Mouse (Mus musculus) layer of hippocampus, adult 2 months (tissue): ENCODE measurements at regions not wholly inside any gene's neighbourhood (a gene's known extent, or its start where the extent isn't known, plus 50 kb on each side); places are given as distances from the start of the nearest gene placed in this dataset.

Experiments
- DNase-seq, 2 experiments: peaks; one replicate each; pipeline ENCODE4 v3.0.0; 2022; ENCODE audit warnings: low spot score in 2 of 2
- H3K27ac ChIP-seq: fragments of 200-600 bp; 2 replicates; pipeline ENCODE4 v1.8.1; 2022
- H3K4me3 ChIP-seq: fragments of 200-600 bp; 2 replicates; pipeline ENCODE4 v1.8.1; 2022; ENCODE audit warnings: mild to moderate bottlenecking
- CTCF ChIP-seq: fragments of 200-600 bp; conservative IDR thresholded peaks from 2 replicates; pipeline ENCODE4 v1.8.1; 2022; ENCODE audit warnings: antibody characterized with exemption, mild to moderate bottlenecking, moderate library complexity

- Histone ChIP-seq H3K27ac (peak overlapping the region; percentile 62; the same call in 1 of the 2 replicates), H3K4me3 (no peak overlapping the region)
- no peak for TF ChIP-seq CTCF
These were observed 114.7 kb upstream of the D7Ertd443e start for GRCm38 (mm10) chr7:134500210-134500609.

GRCm38 (mm10) chr7:134501079-134501478 lies 115.6 kb upstream of the D7Ertd443e start:
- TF ChIP-seq CTCF, result no peak
- H3K27ac ChIP-seq, result peak overlapping the region; percentile 64
- peak in 1 of 2 experiments; percentile 29 for DNase-seq
- H3K4me3 ChIP-seq, result no peak overlapping the region

More at GRCm38 (mm10) chr7:134500210-134500609, 114.7 kb upstream of the D7Ertd443e start:
- no peak for DNase-seq

DNA sequence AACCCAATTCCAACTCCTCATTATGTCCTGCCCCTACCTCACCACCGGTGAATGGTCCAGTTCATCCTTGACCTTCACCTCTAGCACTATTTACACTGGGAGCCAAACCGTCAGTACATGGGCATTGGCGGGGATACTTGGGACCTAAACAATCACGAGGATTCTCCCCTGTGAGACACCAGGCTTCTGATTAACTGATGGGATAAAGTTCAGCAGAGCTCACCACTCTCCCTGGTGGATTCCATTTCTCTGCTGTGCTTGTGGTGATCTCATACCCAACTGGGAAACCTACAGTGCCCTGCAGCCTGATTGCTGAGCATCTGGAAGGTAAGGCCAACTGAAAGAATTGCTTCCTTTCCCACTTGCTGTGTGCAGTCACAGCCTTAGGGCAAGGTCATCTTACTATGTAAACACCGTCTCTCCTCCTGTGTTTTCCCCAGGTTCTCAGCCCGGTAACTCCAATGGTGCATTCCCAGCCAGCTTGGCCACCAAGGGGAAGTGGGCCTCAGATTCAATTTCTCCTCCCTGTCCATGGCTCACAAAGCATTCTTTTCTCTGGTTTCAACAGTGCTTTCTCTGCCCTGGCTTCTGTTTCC lies 125.0 kb upstream of the D7Ertd443e start:
- DNase-seq, result no peak
- no peak overlapping the region for H3K27ac ChIP-seq
- no peak overlapping the region for H3K4me3 ChIP-seq
- TF ChIP-seq CTCF, result no peak

- DNase-seq, result no peak
- peak; percentile 47 for TF ChIP-seq CTCF
- Histone ChIP-seq H3K27ac (no peak overlapping the region), H3K4me3 (no peak overlapping the region)
These were observed 134.0 kb upstream of the D7Ertd443e start for GRCm38 (mm10) chr7:134519372-134519975.

DNA sequence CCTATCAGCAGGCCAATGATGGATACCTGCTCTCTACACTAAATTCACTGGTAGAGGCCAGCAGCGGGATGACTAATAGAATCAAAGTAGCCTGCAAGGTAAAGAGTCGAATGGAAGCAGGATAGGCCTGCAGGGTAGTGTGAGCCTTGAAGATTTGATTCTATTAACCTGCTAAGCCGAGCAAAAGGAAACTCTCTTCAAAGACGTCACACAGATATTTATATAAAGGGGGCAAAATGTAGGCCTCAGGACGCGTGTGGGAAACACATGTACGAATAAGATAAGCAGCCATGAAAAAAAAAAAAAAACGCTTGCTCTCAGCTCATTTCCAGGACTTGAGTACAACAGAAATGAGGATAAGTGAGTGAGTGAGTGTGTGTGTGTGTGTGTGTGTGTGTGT lies 138.4 kb upstream of the D7Ertd443e start:
- Histone ChIP-seq H3K4me3 (no peak overlapping the region), H3K27ac (no peak overlapping the region)
- no peak for TF ChIP-seq CTCF
- no peak for DNase-seq

DNA sequence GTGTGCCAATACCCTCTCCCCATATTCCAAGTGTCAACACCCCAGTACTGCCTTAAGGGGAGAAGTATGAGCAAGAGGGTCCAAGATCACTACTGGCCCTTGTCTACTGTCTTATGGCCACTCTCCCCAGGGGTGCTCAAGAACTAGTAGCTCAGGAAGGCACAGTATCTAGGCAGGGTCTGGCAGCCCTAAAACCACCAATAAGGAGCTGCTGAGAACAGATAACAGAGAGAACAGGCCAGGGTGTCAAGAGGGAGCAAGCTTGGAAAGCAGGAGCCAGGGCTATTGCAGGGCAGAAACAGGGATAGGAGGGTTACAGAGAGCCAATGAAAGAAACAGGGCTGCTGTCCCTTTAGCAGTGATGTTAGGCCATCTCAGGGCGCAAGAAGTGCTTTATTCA lies 139.6 kb upstream of the D7Ertd443e start:
- no peak overlapping the region for H3K4me3 ChIP-seq
- H3K27ac ChIP-seq, result no peak overlapping the region
- TF ChIP-seq CTCF, result no peak
- no peak for DNase-seq

DNA sequence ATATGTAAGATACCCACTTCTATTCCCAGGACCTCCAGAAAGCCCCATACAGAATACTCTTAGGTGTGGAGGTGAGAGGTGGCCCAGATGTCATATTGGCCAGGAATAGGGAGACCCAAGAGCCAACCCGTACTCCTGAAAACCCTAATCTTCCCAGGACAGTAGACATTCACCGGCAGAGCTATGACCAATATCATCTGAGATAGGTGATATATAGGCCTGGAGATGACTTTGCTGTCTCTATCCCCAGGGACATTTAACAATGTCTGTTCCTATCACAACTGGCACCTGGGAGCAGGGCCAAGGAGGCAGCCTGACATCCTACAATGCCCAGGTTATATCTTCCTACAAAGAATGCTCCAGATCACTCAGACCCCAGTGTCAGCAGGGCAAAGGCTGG lies 140.0 kb upstream of the D7Ertd443e start:
- DNase-seq, result no peak
- no peak overlapping the region for H3K4me3 ChIP-seq
- TF ChIP-seq CTCF, result no peak
- no peak overlapping the region for H3K27ac ChIP-seq

- H3K27ac ChIP-seq, result no peak overlapping the region
- H3K4me3 ChIP-seq, result no peak overlapping the region
- no peak for TF ChIP-seq CTCF
- peak in 1 of 2 experiments; percentile 10 for DNase-seq
These were observed 141.9 kb upstream of the D7Ertd443e start for GRCm38 (mm10) chr7:134527351-134527750.

DNA sequence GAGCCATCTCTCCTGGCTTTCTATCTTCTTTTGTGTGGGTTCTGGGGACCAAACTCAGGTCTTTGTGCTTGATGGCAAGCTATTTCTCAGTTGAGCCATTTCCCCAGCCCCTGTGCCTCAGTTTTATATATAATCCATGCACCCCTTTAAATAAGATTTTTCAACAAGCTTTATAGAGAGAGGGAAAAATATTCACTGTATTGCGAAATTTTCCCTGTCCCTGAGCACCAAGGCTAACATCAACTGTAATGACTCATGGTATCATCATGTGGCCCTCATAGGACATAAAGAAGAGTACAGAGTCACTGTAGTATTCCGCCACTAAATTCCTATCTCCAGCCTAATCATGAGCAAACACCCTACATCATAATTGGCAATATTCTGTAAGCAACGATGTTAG lies 142.4 kb upstream of the Dock1 start:
- no peak for TF ChIP-seq CTCF
- no peak for DNase-seq
- H3K27ac ChIP-seq, result no peak overlapping the region
- no peak overlapping the region for H3K4me3 ChIP-seq

GRCm38 (mm10) chr7:134534821-134535220 lies 135.6 kb upstream of the Dock1 start:
- no peak overlapping the region for H3K27ac ChIP-seq
- H3K4me3 ChIP-seq, result no peak overlapping the region
- no peak for TF ChIP-seq CTCF
- no peak for DNase-seq

GRCm38 (mm10) chr7:134541699-134542098 lies 128.8 kb upstream of the Dock1 start:
- H3K27ac ChIP-seq, result no peak overlapping the region
- H3K4me3 ChIP-seq, result no peak overlapping the region
- TF ChIP-seq CTCF, result peak; percentile 51
- DNase-seq, result no peak

- DNase-seq, result no peak
- no peak overlapping the region for H3K27ac ChIP-seq
- H3K4me3 ChIP-seq, result no peak overlapping the region
- TF ChIP-seq CTCF, result peak; percentile 58
These were observed 124.3 kb upstream of the Dock1 start for GRCm38 (mm10) chr7:134546187-134546586.

GRCm38 (mm10) chr7:134549286-134549919 lies 121.1 kb upstream of the Dock1 start:
- no peak for DNase-seq
- TF ChIP-seq CTCF, result no peak
- Histone ChIP-seq H3K4me3 (no peak overlapping the region), H3K27ac (no peak overlapping the region)

DNA sequence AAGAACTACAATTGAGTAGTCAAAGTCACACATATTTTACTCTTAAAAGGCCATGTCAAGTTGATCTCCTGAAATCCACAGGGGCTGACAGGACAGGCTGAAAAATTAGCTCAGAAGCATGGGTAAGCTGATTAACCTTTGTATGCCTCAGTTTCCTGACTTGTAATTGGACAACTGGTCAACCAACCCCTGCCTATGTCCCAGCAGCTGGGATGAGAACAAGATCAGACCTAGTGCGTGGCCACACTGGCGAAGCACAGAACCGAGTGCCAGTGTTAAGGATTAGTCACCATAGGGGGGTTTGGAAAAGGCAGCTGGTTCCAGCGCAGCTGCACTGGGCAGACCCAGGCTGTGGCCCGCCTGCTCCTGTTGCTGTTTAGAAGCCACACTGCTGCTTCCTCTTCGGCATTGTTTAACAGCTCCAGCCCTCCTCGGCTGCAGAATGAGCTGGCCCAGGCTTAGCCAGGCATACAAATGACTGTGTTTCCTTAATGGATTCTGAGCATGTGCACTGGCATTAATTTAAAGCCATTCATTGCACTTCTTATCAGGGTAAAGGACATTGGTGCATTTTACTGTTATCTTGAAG lies 120.1 kb upstream of the Dock1 start:
- Histone ChIP-seq H3K27ac (peak overlapping the region; percentile 16; the same call in 1 of the 2 replicates), H3K4me3 (no peak overlapping the region)
- TF ChIP-seq CTCF, result no peak
- peak in 1 of 2 experiments; percentile 55 for DNase-seq
